Mouse (Mus musculus) cerebellum, postnatal 36 days (tissue): Measurements from ENCODE around the gene Snrnp70.
A peak's percentile ranks its signal among the peaks of the same experiment; 100 is the strongest.
"Not testable (repeated sequence)": the region's sequence is repeated elsewhere in the genome, so short reads cannot be mapped to it uniquely, and the experiment has no call there.

ENCODE experiments used
- DNase-seq, 2 experiments: peaks; one replicate each; pipeline ENCODE4 v3.0.0; 2021 to 2022; ENCODE audit warnings: mixed read lengths in 2 of 2

Snrnp70 gene

GRCm38 (mm10) chr7:45367020-45367880 is 28.3 kb downstream of the Snrnp70 start:
- peak; percentile 97 to 99 for DNase-seq

- DNase-seq: no peak
Observed at GRCm38 (mm10) chr7:45366652-45367019, 28.9 kb downstream of the Snrnp70 start, which contains the start of gene Ppfia3. Gene Ppfia3, minus strand, starts transcription at chr7:45367019.

GRCm38 (mm10) chr7:45365742-45366651 is 29.5 kb downstream of the Snrnp70 start:
- peak; percentile 65 to 66 for DNase-seq

- peak in 1 of 2 experiments; percentile 36 for DNase-seq
Observed at GRCm38 (mm10) chr7:45363983-45364382, 31.6 kb downstream of the Snrnp70 start.

- DNase-seq: peak; percentile 70 to 77
Observed at GRCm38 (mm10) chr7:45362801-45363200, 32.7 kb downstream of the Snrnp70 start.

GRCm38 (mm10) chr7:45361243-45361804 is 34.2 kb downstream of the Snrnp70 start:
- peak; percentile 82 to 86 for DNase-seq

GRCm38 (mm10) chr7:45360404-45361125 is 35.0 kb downstream of the Snrnp70 start:
- no peak for DNase-seq

- DNase-seq: not testable (repeated sequence)
Observed at GRCm38 (mm10) chr7:45359081-45359480, 36.5 kb downstream of the Snrnp70 start.

- no peak for DNase-seq
Observed at GRCm38 (mm10) chr7:45356087-45356486, 39.5 kb downstream of the Snrnp70 start.

- DNase-seq: no peak
Observed at GRCm38 (mm10) chr7:45355318-45356020, 40.1 kb downstream of the Snrnp70 start.

GRCm38 (mm10) chr7:45353041-45353440 is 42.5 kb downstream of the Snrnp70 start:
- DNase-seq: no peak

GRCm38 (mm10) chr7:45346905-45347304 is 48.6 kb downstream of the Snrnp70 start:
- no peak for DNase-seq

GRCm38 (mm10) chr7:45343543-45343942 is 52.0 kb downstream of the Snrnp70 start:
- DNase-seq: no peak

- no peak for DNase-seq
Observed at GRCm38 (mm10) chr7:45342081-45342480, 53.5 kb downstream of the Snrnp70 start.

GRCm38 (mm10) chr7:45341303-45341702 is 54.2 kb downstream of the Snrnp70 start:
- peak; percentile 66 to 72 for DNase-seq

GRCm38 (mm10) chr7:45340669-45341068 is 54.9 kb downstream of the Snrnp70 start:
- DNase-seq: no peak

- no peak for DNase-seq
Observed at GRCm38 (mm10) chr7:45340066-45340442, 55.5 kb downstream of the Snrnp70 start.

- peak; percentile 62 to 63 for DNase-seq
Observed at GRCm38 (mm10) chr7:45339410-45340065, 56.0 kb downstream of the Snrnp70 start.

- DNase-seq: peak in 1 of 2 experiments; percentile 24
Observed at GRCm38 (mm10) chr7:45338161-45338911, 57.2 kb downstream of the Snrnp70 start.

- no peak for DNase-seq
Observed at GRCm38 (mm10) chr7:45337469-45337868, 58.1 kb downstream of the Snrnp70 start.
